9 mouse cellular contexts compared by ENCODE assay signal in the genomic region with DNA sequence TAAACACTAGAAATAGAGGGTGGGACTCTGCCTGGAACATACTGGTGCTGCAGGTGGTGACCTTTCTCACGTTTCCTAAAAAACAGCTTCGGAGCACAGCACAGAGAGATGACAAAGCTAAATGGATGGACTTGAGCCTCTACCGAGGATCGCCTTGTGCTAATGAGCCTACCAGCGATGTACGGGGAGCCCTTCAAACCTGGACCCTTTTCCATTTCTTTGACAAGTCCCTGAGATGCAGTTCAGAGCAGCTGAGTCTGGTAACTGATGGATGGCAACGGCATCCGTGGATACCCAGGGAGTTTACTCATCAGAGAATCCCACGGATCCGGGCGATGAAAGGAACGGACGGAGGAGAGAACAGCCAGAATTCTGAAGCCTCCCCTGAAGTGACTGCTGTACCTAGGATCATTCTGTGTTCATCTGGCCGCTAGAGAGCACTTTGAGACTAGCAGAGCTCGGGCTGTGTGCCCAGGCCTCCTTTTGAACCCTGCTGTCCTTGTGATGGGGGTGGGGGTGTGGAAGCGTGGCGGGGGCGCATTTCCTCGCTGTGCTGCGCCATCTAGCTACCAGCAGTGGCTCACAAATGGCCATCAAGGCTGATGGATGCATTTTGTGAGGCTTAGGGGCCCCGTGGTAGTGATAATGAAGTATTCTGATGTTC. TPM values are rescaled to one million over a fixed set of nuclear protein-coding genes. Genes with fewer than 3 reads are reported as not detected.
DNase-seq lines count a peak whose midpoint lies in the region; ATAC-seq and TF ChIP-seq lines count a peak whose summit lies in the region.
"Had no signal": no experiment of that assay in that cellular context is flagged by ENCODE, and none has a peak within 500 bp of the region (broad histone marks: within the 10 kb centered on the region; RNA-seq: fewer than 3 reads in every experiment).

No protein-coding gene starts in this region.

- peak; percentile 8 for DNase-seq in 416B (ENCODE audit: low read depth)
- peak; percentile 97 for DNase-seq in brain, embryonic 14.5 days (ENCODE audit: low read depth)
- DNase-seq in forebrain, embryonic 10.5 days (ENCODE audit: extremely low spot score, low spot score), result peak; percentile 70
- DNase-seq in midbrain, postnatal 0 days (ENCODE audit: low spot score), result peak; percentile 95

- peak overlapping the region; percentile 38 for H3K4me3 ChIP-seq in forebrain, embryonic 10.5 days
- 0 out of 2 replicates have a peak overlapping the region, but pooled peaks have one; percentile 6 for H3K4me3 ChIP-seq in heart, embryonic 12.5 days
- H3K4me3 ChIP-seq in kidney, embryonic 15.5 days (replicated peaks), result peak overlapping the region; percentile 34
- H3K4me3 ChIP-seq in limb, embryonic 12.5 days (replicated peaks), result peak overlapping the region; percentile 30
- H3K4me3 ChIP-seq in midbrain, postnatal 0 days (ENCODE audit: low read depth, low read length), result peak overlapping the region; percentile 29
- peak overlapping the region; percentile 17 for H3K4me3 ChIP-seq in testis, adult 2 months (ENCODE audit: control insufficient read depth, low read depth, low read length)

- peak overlapping the region; percentile 59 for H3K4me2 ChIP-seq in heart, embryonic 12.5 days
- H3K4me2 ChIP-seq in kidney, embryonic 15.5 days, result peak overlapping the region; percentile 62
- H3K4me2 ChIP-seq in limb, embryonic 12.5 days, result peak overlapping the region; percentile 57
- peak overlapping the region; percentile 49 for H3K4me2 ChIP-seq in midbrain, postnatal 0 days (ENCODE audit: low read depth, low read length, poor library complexity, severe bottlenecking)

- TF ChIP-seq CTCF in brain, embryonic 14.5 days (IDR thresholded peaks at IDR 0.05; ENCODE audit: borderline replicate concordance, extremely low read depth, insufficient read depth, insufficient read length), result peak; percentile 66
- peak; percentile 86 for TF ChIP-seq CTCF in midbrain, postnatal 0 days (IDR thresholded peaks at IDR 0.05)
- peak; percentile 19; the same call in 1 of the 2 replicates for TF ChIP-seq CTCF in testis, adult 2 months (IDR thresholded peaks at IDR 0.05; ENCODE audit: control insufficient read depth, insufficient read depth, insufficient replicate concordance, low read depth, low read length)

- TF ChIP-seq POLR2A in brain, embryonic 14.5 days (IDR thresholded peaks at IDR 0.05; ENCODE audit: borderline replicate concordance, extremely low read depth, insufficient read depth, insufficient read length, poor library complexity, severe bottlenecking), result no peak
- TF ChIP-seq POLR2A in testis, adult 2 months (IDR thresholded peaks at IDR 0.05; ENCODE audit: control insufficient read depth, low read depth, low read length), result no peak

- H3K27ac ChIP-seq in forebrain, embryonic 10.5 days, result peak overlapping the region; percentile 68
- no peak overlapping the region for H3K27ac ChIP-seq in heart, embryonic 12.5 days (ENCODE audit: poor library complexity, severe bottlenecking)
- H3K27ac ChIP-seq in kidney, embryonic 15.5 days, result no peak overlapping the region; the same call in 1 of the 2 replicates
- no peak overlapping the region for H3K27ac ChIP-seq in limb, embryonic 12.5 days
- peak overlapping the region; percentile 59 for H3K27ac ChIP-seq in midbrain, postnatal 0 days (ENCODE audit: low read depth, low read length)
- no peak overlapping the region; the same call in 1 of the 2 replicates for H3K27ac ChIP-seq in testis, adult 2 months (ENCODE audit: control insufficient read depth, insufficient read depth, low read depth, low read length)

- H3K9ac ChIP-seq in heart, embryonic 12.5 days, result peak overlapping the region; percentile 53; the same call in 1 of the 2 replicates
- peak overlapping the region; percentile 39; the same call in 1 of the 2 replicates for H3K9ac ChIP-seq in kidney, embryonic 15.5 days
- H3K9ac ChIP-seq in limb, embryonic 12.5 days (replicated peaks), result peak overlapping the region; percentile 35; the same call in 1 of the 2 replicates
- H3K9ac ChIP-seq in midbrain, postnatal 0 days (replicated peaks; ENCODE audit: low read length, poor library complexity, severe bottlenecking), result peak overlapping the region; percentile 48

- H3K4me1 ChIP-seq in forebrain, embryonic 10.5 days, result peaks cover 16% of the 10 kb centered on the region
- H3K4me1 ChIP-seq in heart, embryonic 12.5 days (replicated peaks), result peaks cover 4% of the 10 kb centered on the region; the same call in 1 of the 2 replicates
- peaks cover 22% of the 10 kb centered on the region for H3K4me1 ChIP-seq in kidney, embryonic 15.5 days
- peaks cover 5% of the 10 kb centered on the region for H3K4me1 ChIP-seq in limb, embryonic 12.5 days (replicated peaks)
- no peaks in the 10 kb centered on the region for H3K4me1 ChIP-seq in midbrain, postnatal 0 days (ENCODE audit: insufficient read depth, low read length)
- H3K4me1 ChIP-seq in testis, adult 2 months (ENCODE audit: control insufficient read depth, insufficient read depth, low read length), result peaks cover 12% of the 10 kb centered on the region

- peaks cover 29% of the 10 kb centered on the region for H3K27me3 ChIP-seq in forebrain, embryonic 10.5 days (ENCODE audit: poor library complexity, severe bottlenecking)
- H3K27me3 ChIP-seq in heart, embryonic 12.5 days (replicated peaks), result no peaks in the 10 kb centered on the region; the same call in 1 of the 2 replicates
- 0 out of 2 replicates have a peak, but pooled peaks cover 3% of the 10 kb centered on the region for H3K27me3 ChIP-seq in kidney, embryonic 15.5 days
- 0 out of 2 replicates have a peak, but pooled peaks cover 4% of the 10 kb centered on the region for H3K27me3 ChIP-seq in limb, embryonic 12.5 days
- no peaks in the 10 kb centered on the region for H3K27me3 ChIP-seq in midbrain, postnatal 0 days (ENCODE audit: insufficient read depth, low read length)
- H3K27me3 ChIP-seq in testis, adult 2 months (ENCODE audit: control insufficient read depth, insufficient read depth, low read length), result no peaks in the 10 kb centered on the region

- 17% methylated on average over 21 of the region's 21 CpGs for WGBS in forebrain, embryonic 10.5 days
- 13% methylated on average over 21 of the region's 21 CpGs for WGBS in heart, embryonic 12.5 days
- 7% methylated on average over 21 of the region's 21 CpGs for WGBS in kidney, embryonic 15.5 days
- 14% methylated on average over 21 of the region's 21 CpGs for WGBS in limb, embryonic 12.5 days
- 6% methylated on average over 21 of the region's 21 CpGs for WGBS in midbrain, postnatal 0 days

- no peaks in the 10 kb centered on the region for H3K9me3 ChIP-seq in forebrain, embryonic 10.5 days
- H3K9me3 ChIP-seq in heart, embryonic 12.5 days (replicated peaks), result no peaks in the 10 kb centered on the region
- H3K9me3 ChIP-seq in kidney, embryonic 15.5 days (replicated peaks), result no peaks in the 10 kb centered on the region
- H3K9me3 ChIP-seq in limb, embryonic 12.5 days, result no peaks in the 10 kb centered on the region
- no peaks in the 10 kb centered on the region for H3K9me3 ChIP-seq in midbrain, postnatal 0 days (ENCODE audit: low read length)

- peak; percentile 72 for ATAC-seq in heart, embryonic 12.5 days (ENCODE audit: insufficient number of reproducible peaks, low FRiP score)
- ATAC-seq in kidney, embryonic 15.5 days (replicated peaks; ENCODE audit: low FRiP score), result peak; percentile 91
- ATAC-seq in limb, embryonic 12.5 days (ENCODE audit: insufficient number of reproducible peaks, insufficient read depth, low FRiP score, low TSS enrichment, low read depth), result 0 out of 2 replicates have a peak, but pooled peaks have one; percentile 56
- peak; percentile 91 for ATAC-seq in midbrain, postnatal 0 days (ENCODE audit: low FRiP score)

- no peaks in the 10 kb centered on the region for H3K36me3 ChIP-seq in forebrain, embryonic 10.5 days (replicated peaks)
- no peaks in the 10 kb centered on the region for H3K36me3 ChIP-seq in heart, embryonic 12.5 days
- no peaks in the 10 kb centered on the region for H3K36me3 ChIP-seq in kidney, embryonic 15.5 days
- no peaks in the 10 kb centered on the region for H3K36me3 ChIP-seq in limb, embryonic 12.5 days
- H3K36me3 ChIP-seq in midbrain, postnatal 0 days (ENCODE audit: insufficient read depth, low read length), result no peaks in the 10 kb centered on the region
- no peaks in the 10 kb centered on the region for H3K36me3 ChIP-seq in testis, adult 2 months (ENCODE audit: control insufficient read depth, insufficient read depth, low read length)

RNA-seq across cellular contexts. Expression of a gene that starts 1.6 kb away (rescaled TPM):
- 18.6 and 21.8 TPM in 2 replicates for polyA plus RNA-seq in brain, embryonic 14.5 days (2012; rRNA removed)
- 50.0 and 51.5 TPM in 2 replicates for polyA plus RNA-seq in forebrain, embryonic 10.5 days (2016; fragmentation: Nextera tagmentation; extraction: Ambion mirVana)
- 35.5 and 36.6 TPM in 2 replicates for polyA plus RNA-seq in heart, embryonic 12.5 days (2016; fragmentation: Nextera tagmentation; extraction: Ambion mirVana)
- polyA plus RNA-seq in kidney, embryonic 15.5 days (2015; fragmentation: Nextera tagmentation; extraction: Ambion mirVana), result 36.7 and 36.8 TPM in 2 replicates
- polyA plus RNA-seq in limb, embryonic 12.5 days (2016; fragmentation: Nextera tagmentation; extraction: Ambion mirVana), result 34.3 and 39.1 TPM in 2 replicates
- 14.2 and 20.9 TPM in 2 replicates for total RNA-seq in midbrain, postnatal 0 days (2014; rRNA removed)
- 11.7 and 12.9 TPM in 2 replicates for polyA plus RNA-seq in midbrain, postnatal 0 days (2015; fragmentation: Nextera tagmentation; extraction: Ambion mirVana)
- 2.0 and 2.7 TPM in 2 replicates for polyA plus RNA-seq in testis, adult 2 months (2012; rRNA removed)
- total RNA-seq: neutrophil, adult 5-6 weeks had no signal

Comparison
In these comparisons a context has a peak if more than half of its experiments do, and no peak if none do; other contexts are left out.
1. DNase-seq: peak in every context shown above with its lines; median percentile 97 in brain, embryonic 14.5 days; 95 in midbrain, postnatal 0 days; 70 in forebrain, embryonic 10.5 days; 8 in 416B.
2. CTCF ChIP-seq: peak in every context shown above with its lines; median percentile 86 in midbrain, postnatal 0 days; 66 in brain, embryonic 14.5 days; 19 in testis, adult 2 months.
3. H3K27ac ChIP-seq: peak in forebrain, embryonic 10.5 days (single experiment) and midbrain, postnatal 0 days (single experiment); none in heart, embryonic 12.5 days (single experiment), kidney, embryonic 15.5 days (single experiment), limb, embryonic 12.5 days (single experiment) and testis, adult 2 months (single experiment).
4. Peak in every context shown above with its lines, with median percentiles within 50 percentile points of each other: H3K4me3 ChIP-seq, ATAC-seq, H3K4me2 ChIP-seq and H3K9ac ChIP-seq.